Mouse (Mus musculus): ENCODE measurements around the gene Il31ra. TPM values are rescaled to one million over a fixed set of nuclear protein-coding genes. Genes with fewer than 3 reads are reported as not detected.
A peak's percentile ranks its signal among the peaks of the same experiment; 100 is the strongest.
"Not testable (repeated sequence)": the region's sequence is repeated elsewhere in the genome, so short reads cannot be mapped to it uniquely, and the experiment has no call there.

The Il31ra gene
- total RNA-seq (2021) (under 1 TPM; 0.32 to 0.38 TPM), polyA plus RNA-seq (2012; rRNA removed) (0.03 and 0.11 TPM in 2 replicates)
- long read RNA-seq, partial matches to known transcripts = 0 of 1 reads
- long read RNA-seq, other reads (novel, unspliced or antisense) = 1 of 1 reads

GRCm38 (mm10) chr13:112594260-112594659, at the start of gene Il31ra:
Gene Il31ra, minus strand, starts transcription at chr13:112594360.
- DNase-seq = not testable (repeated sequence)

DNA sequence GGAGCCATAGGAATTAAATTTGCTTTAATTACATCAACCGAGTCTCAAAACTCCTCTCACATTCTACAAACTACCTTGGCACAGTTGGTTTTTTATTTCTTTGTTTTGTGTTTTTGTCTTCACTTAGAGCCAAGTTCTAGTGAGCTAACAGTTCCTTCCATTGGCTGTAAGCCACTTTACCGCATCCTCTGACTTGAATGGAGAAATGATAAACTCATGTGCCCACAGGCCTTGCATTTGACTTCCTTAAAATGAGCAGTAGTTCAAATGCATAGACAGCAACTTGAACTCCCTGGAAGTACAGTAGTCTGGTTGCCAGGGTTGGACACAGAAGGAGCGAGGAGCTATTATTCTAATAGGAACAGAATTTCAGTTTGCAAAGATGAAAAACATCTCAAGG, 48.7 kb upstream of the Il31ra start:
- DNase-seq = no peak

- no peak for DNase-seq
Observed at GRCm38 (mm10) chr13:112639111-112639510, 45.0 kb upstream of the Il31ra start.

- DNase-seq = no peak
Observed at GRCm38 (mm10) chr13:112636498-112636897, 42.3 kb upstream of the Il31ra start.

- DNase-seq = no peak
Observed at GRCm38 (mm10) chr13:112635174-112635837, 41.1 kb upstream of the Il31ra start.

DNA sequence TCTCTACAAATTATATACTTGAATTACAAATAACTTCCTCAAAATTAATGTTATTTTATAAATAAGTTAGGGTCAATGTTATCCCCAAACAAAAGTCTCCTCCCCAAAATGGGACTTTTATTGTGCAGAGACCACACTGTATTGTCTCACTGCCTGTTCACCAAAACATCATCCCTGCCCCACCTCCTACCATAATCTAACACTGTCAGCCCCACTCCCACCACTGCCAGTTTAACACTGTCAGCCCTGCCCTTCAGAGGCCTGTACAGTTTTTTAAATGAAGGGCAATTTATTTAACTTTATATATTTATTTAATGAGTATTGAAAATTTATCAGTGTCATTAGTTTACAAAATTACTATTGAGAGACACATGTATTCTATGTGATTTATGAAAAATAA, 31.4 kb upstream of the Il31ra start:
- DNase-seq = no peak

- DNase-seq = no peak
Observed at GRCm38 (mm10) chr13:112624622-112625021, 30.5 kb upstream of the Il31ra start.

GRCm38 (mm10) chr13:112623656-112624055, 29.5 kb upstream of the Il31ra start:
- DNase-seq = no peak

DNA sequence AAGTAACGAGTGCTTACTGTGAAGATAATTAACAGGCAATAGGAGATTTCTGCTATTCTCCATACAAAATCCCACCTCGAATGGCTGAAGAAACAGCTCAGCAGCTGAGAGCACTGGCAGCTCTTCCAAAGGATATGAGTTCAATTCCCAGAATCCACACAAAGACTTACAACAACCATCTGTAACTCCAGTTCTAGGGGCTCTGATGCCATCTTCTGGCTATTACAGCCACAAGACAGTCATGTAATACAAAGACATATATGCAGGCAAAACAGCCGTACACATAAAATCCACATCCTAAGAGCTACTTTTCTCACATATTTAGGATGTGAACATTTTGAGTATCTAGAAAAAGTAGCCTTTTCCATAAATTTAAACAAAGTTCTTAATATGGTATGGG, 27.4 kb upstream of the Il31ra start:
- DNase-seq = peak; percentile 9

DNA sequence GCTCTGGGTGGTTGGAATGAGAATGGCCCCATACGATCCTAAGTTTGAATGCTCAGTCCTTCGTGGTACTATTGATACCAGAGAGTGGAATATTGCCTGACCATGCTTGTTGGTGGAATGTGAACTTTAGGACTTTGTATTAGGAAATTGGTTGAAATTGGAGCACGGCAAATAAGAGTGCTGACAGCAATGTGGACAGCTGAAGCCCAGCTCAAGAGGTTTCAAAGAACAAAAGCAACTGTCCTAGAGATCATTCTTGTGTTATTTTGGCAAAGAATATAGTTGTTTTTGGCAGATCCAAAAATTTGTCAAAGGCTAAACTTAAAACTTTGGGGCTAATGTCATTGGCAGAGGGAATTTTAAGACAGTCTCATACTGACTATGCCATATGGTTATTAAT, 14.4 kb upstream of the Il31ra start:
- DNase-seq = no peak

- DNase-seq = no peak
Observed at GRCm38 (mm10) chr13:112604411-112604810, 10.3 kb upstream of the Il31ra start.

DNA sequence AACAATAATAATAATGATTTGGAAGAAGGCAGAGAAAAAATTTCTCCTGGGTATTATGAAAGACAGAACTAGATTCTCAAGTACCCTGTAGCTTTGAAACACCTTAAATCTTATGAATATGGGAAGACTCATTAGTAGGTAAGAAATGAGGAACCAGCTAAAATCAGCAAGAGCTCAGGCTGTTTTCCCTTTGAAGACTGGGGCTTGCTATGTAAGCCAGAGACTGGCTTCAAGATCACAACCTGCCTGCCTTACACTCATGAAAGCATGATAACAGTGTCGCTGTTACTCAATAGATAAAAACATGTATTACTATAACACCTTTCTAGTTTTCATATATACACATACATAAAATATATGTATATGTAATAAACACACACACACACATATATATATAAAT, 9.7 kb upstream of the Il31ra start:
- no peak for DNase-seq

DNA sequence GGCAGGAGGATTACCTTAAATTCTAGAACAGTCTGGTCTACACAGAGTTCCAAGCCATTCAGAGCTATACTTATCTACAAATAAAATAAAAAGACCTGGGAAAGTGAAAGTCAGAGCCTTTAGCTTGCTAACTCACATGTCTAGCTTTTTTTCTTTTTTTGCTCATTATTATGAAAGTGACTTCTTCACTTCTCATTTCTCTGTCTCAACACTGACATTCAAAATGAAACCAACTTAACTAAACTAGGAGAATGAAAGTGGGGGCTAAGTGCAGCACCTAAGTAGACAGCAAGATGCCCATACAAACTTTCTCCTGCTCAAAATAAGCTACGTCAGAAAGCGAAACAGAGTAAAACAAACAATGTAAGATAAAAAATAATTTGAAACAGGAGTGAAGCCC, 8.4 kb upstream of the Il31ra start:
- no peak for DNase-seq

DNA sequence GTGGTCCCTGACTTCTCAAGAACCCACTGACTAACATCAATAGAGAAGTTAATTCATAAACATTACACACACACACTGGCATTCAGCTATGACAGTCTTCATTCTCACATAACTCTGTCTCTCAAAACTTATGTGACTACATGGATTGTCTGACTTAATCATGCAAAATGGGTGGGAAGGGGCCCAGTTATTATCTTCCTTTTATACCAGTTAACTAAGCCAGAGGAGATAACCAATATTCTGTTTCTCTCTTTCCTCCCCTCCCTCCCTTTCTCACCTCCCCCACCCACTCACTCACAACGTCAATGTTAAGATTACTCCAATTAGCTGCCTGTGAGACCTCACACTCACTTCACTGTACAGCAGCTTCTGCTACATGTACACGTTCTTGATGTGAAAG, 3.9 kb downstream of the Il31ra start:
- no peak for DNase-seq

DNA sequence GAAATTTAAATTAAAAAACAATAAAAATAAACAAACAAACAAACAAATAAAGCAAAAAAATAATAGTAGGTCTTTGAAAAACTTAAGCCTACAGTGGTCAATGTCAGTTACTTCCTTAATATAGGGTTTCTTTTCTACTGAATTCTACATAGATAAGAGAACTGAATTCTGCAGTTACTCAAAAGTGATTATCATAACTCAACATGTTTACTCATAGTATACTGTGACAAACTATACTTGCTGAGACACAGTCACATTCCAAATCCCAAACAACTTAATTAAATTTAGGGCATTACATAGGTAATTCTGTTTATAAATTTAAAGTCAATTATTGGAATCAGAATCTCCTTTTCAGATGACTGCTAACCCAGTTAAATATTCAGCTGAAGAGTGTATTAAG, 4.5 kb downstream of the Il31ra start:
- DNase-seq = no peak

DNA sequence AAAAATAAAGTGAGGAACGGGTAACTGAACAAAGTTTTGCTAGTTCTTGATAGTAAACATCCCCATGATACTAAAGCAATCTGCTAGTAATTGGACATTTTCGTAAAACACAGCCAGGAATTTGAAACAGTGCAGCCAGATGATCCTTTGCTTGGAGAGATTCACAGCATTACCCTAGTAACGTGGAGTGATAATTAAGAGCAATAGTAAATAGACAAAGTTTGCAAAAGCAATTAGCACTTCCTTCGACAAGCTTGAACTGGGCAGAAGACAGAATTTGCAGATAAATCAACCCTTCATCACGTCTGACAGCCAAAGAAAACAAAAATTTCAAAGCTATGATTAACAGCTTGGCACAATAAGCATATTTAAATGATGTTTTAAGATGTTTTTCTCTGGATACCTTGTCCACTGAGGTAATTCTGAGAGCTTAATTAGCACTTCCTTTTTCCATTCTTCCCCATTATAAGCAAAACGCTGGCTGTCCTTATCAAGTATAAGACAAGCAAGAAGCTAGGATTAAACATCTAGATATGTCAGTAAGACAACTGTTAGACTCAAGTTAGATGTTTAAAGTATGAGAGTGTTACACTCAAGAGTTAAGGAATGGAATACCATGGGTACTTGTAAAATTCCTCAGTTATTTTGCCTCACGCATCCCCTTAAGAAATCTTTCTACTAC, 9.5 kb downstream of the Il31ra start:
- DNase-seq = no peak

DNA sequence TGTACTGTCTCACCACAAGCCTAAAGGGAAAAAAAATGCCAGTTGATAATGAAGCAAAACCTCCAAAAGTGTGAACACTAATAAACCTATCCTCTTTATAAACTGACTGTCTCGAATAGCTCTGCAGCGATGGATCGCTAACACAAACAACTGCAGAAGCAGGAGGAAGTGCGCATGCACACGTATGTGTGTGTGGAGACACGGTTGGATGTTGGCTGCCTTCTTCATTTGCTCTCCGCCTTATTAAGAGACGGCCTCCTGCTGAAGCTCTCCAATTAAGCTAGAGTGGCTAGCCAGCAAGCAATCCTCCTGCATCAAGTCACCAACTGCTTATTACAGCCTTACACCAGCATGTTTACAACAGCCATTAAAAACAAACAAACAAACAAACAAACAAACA, 11.9 kb downstream of the Il31ra start:
- no peak for DNase-seq

GRCm38 (mm10) chr13:112581796-112582195, 12.4 kb downstream of the Il31ra start:
- DNase-seq = no peak

GRCm38 (mm10) chr13:112580590-112581320, 13.4 kb downstream of the Il31ra start:
- DNase-seq = no peak

DNA sequence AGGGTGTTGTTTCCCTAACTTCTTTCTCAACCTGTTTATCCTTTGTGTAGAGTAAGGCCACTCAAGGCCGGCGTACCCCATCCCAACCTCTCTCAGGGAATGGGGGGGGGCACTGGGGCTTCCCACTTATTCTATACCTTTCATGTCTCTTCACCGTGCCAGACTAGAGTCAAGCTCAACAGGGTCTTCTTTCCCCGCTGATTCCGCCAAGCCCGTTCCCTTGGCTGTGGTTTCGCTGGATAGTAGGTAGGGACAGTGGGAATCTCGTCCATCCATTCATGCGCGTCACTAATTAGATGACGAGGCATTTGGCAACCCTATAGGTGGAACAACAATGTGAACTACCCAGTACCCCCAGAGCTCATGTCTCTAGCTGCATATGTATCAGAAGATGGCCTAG, 16.1 kb downstream of the Il31ra start:
- DNase-seq = peak; percentile 100

DNA sequence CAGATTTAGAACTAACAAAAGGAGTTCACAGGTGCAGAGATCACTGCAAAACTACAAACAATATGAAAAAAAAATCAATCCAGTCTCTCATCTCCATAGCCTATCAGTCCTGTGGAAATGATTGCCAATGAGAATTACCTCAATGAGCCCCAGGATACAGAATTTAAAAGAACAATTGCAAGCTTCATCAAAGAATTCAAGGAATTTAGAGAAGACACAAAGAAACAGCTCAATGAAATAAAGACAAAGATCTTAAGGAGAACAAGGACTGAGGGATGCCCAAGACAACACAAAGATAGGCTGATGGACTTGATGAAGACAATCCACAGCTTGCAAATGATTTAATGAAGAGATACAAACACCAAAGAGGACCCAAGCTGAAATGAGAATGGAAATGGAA, 20.4 kb downstream of the Il31ra start:
- no peak for DNase-seq

DNA sequence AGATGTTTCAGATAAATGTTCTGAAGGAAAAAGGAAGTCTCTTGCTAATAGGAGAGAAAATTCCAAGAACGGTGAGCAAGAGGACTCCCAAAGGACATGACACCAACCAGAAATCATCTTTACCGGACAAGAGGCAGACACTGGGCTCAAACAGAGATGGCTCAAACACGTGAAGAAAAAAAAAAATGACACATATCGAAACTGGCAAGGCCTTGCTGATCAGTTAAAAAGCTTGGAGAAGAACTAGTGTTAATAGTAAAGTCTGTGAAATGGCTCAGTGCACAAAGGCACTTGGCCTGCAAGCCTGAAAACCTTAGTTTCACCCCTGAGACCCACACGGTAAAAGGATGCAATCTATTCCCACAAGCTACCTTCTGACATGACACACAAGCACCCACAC, 23.4 kb downstream of the Il31ra start:
- DNase-seq = no peak

GRCm38 (mm10) chr13:112569606-112570005, 24.6 kb downstream of the Il31ra start:
- DNase-seq = no peak

Data from adrenal gland, adult 2 months (tissue).